In genomic region chr4:154025641-154026440, GRCm38 (mm10) we compare ENCODE assay signal across 8 mouse cellular contexts. TPM values are rescaled to one million over a fixed set of nuclear protein-coding genes. Genes with fewer than 3 reads are reported as not detected.
A peak's percentile ranks its signal among the peaks of the same experiment; 100 is the strongest.
DNase-seq lines count a peak whose midpoint lies in the region; ATAC-seq lines count a peak whose summit lies in the region.

Gene Smim1 (minus strand): TSS chr4:154026230.

- H3K27ac ChIP-seq in hindbrain, embryonic 12.5 days, result no peak within 1 kb of the TSS

- H3K36me3 ChIP-seq in hindbrain, embryonic 12.5 days, result peaks cover 15% of the 10 kb centered on the region
- peaks cover 38% of the 10 kb centered on the region for H3K36me3 ChIP-seq in megakaryocyte, embryonic 14.5 days (replicated peaks; ENCODE audit: low read length)

- peaks cover 31% of the 10 kb centered on the region for H3K4me1 ChIP-seq in hindbrain, embryonic 12.5 days
- H3K4me1 ChIP-seq in megakaryocyte, embryonic 14.5 days, result peaks cover 69% of the 10 kb centered on the region

- 2% methylated on average over 29 of the region's 33 CpGs for WGBS in hindbrain, embryonic 12.5 days

- ATAC-seq in hindbrain, embryonic 12.5 days (ENCODE audit: low FRiP score), result peak; percentile 36; the same call in 1 of the 2 replicates

- H3K4me2 ChIP-seq in hindbrain, embryonic 12.5 days (replicated peaks), result peak within 1 kb of the TSS; percentile 52

- H3K9me3 ChIP-seq in hindbrain, embryonic 12.5 days (replicated peaks), result no peaks in the 10 kb centered on the region
- no peaks in the 10 kb centered on the region for H3K9me3 ChIP-seq in megakaryocyte, embryonic 14.5 days

- H3K4me3 ChIP-seq in hindbrain, embryonic 12.5 days, result peak within 1 kb of the TSS; percentile 26
- peak within 1 kb of the TSS; percentile 97 for H3K4me3 ChIP-seq in megakaryocyte, embryonic 14.5 days (replicated peaks)

- peak within 1 kb of the TSS; percentile 44 for H3K9ac ChIP-seq in hindbrain, embryonic 12.5 days

- peak; percentile 91 for DNase-seq in adipocyte (ENCODE audit: low spot score)
- DNase-seq in cerebellum, postnatal 14 days, result peak; percentile 67 to 82
- peak; percentile 48 to 68 for DNase-seq in frontal cortex, postnatal 36 days (ENCODE audit: low spot score in 2 of 2)
- DNase-seq in left cerebral cortex, adult 8-10 months (ENCODE audit: low spot score in 2 of 2), result peak in 1 of 2 experiments; percentile 65
- DNase-seq in right cerebral cortex, postnatal 36 days (ENCODE audit: low spot score in 2 of 2), result peak; percentile 44 to 66
- DNase-seq in natural killer cell, adult 2 months (ENCODE audit: low spot score in 2 of 2), result no peak

- H3K27me3 ChIP-seq in hindbrain, embryonic 12.5 days, result peaks cover 38% of the 10 kb centered on the region
- peaks cover 12% of the 10 kb centered on the region for H3K27me3 ChIP-seq in megakaryocyte, embryonic 14.5 days (replicated peaks)

RNA-seq across cellular contexts. Expression of gene Smim1, which starts in this region (rescaled TPM):
- polyA plus RNA-seq in hindbrain, embryonic 12.5 days (2016; fragmentation: Nextera tagmentation; extraction: Ambion mirVana), result 5.9 and 6.0 TPM in 2 replicates
- total RNA-seq in left cerebral cortex, adult 8-10 months (2022), result 10 to 100 TPM; 11.7 to 21.4 (median 16.5) TPM
- 92.3 and 104 TPM in 2 replicates for polyA plus RNA-seq in megakaryocyte, embryonic 14.5 days (2012; ENCODE audit: insufficient read depth, low replicate concordance)

Comparison
In these comparisons a context has a peak if more than half of its experiments do, and no peak if none do; other contexts are left out.
1. RNA of gene Smim1 (polyA plus RNA-seq): 92.3 to 104 TPM in megakaryocyte, embryonic 14.5 days; 5.9 to 6.0 TPM in hindbrain, embryonic 12.5 days; every median in the first group is over 10 times any median in the second.
2. DNase-seq: peak in adipocyte (single experiment), cerebellum, postnatal 14 days (2 of 2), frontal cortex, postnatal 36 days (2 of 2) and right cerebral cortex, postnatal 36 days (2 of 2); none in natural killer cell, adult 2 months (0 of 2).